Mouse (Mus musculus) gastrocnemius, adult 8-10 months (tissue): ENCODE data around the gene Gm8246. TPM values are rescaled to one million over a fixed set of nuclear protein-coding genes. Genes with fewer than 3 reads are reported as not detected.
"Not testable (repeated sequence)": the region's sequence is repeated elsewhere in the genome, so short reads cannot be mapped to it uniquely, and the experiment has no call there.

Experiments used
- DNase-seq, 2 experiments: peaks; one replicate each; pipeline ENCODE4 v3.0.0; 2022; ENCODE audit warnings: low spot score in 2 of 2
- total RNA-seq, 4 experiments: library from RNA; stranded (reverse); gene quantifications; 2 replicates each; pipeline ENCODE4 v1.2.4; 2022

The Gm8246 gene
- total RNA-seq: not detected

- not testable (repeated sequence) for DNase-seq
Measured at GRCm38 (mm10) chr14:5477730-5478129, at the start of gene Gm8246. Gene Gm8246 (minus strand): TSS chr14:5477830.

GRCm38 (mm10) chr14:5501374-5501773 lies 23.7 kb upstream of the Gm8246 start, which contains the start of gene Gm3488:
Gene Gm3488 (plus strand): TSS chr14:5501674.
- not testable (repeated sequence) for DNase-seq

GRCm38 (mm10) chr14:5483907-5484306 lies 6.3 kb upstream of the Gm8246 start, which contains the start of gene Gm3187:
Gene Gm3187 (plus strand): TSS chr14:5484207.
- DNase-seq: not testable (repeated sequence)

GRCm38 (mm10) chr14:5460469-5460868 lies 17.2 kb downstream of the Gm8246 start:
- not testable (repeated sequence) for DNase-seq

- DNase-seq: not testable (repeated sequence)
Measured at GRCm38 (mm10) chr14:5455367-5455766, 22.3 kb downstream of the Gm8246 start, which contains the start of gene Gm3194. Gene Gm3194 (minus strand): TSS chr14:5455467.

Other genes with a start within 250 kb of the Gm8246 start
- not detected for gene Gm3526, start 217.2 kb downstream of the Gm8246 start, total RNA-seq
- gene Gm3542, start 142.9 kb downstream of the Gm8246 start, total RNA-seq: not detected
- not detected for gene Gm3500, start 88.8 kb downstream of the Gm8246 start, total RNA-seq
- under 1 TPM in 2 of 4 experiments, not detected in 2; 0.24 to 0.29 TPM for gene Gm3194, start 22.4 kb downstream of the Gm8246 start, total RNA-seq
- not detected for gene Gm3187, start 6.4 kb upstream of the Gm8246 start, total RNA-seq
- not detected for gene Gm3488, start 23.8 kb upstream of the Gm8246 start, total RNA-seq
- gene Gm3532, start 60.7 kb upstream of the Gm8246 start, total RNA-seq: not detected
- gene Gm8265, start 155.2 kb upstream of the Gm8246 start, total RNA-seq: not detected
- not detected for gene Gm9603, start 209.6 kb upstream of the Gm8246 start, total RNA-seq